Mouse (Mus musculus): ENCODE results near the gene Asprv1. TPM values are rescaled to one million over a fixed set of nuclear protein-coding genes. Genes with fewer than 3 reads are reported as not detected.

The Asprv1 gene
- polyA plus RNA-seq, 1 experiment from 2014 or later: 0.92 TPM

- H3K36me3 ChIP-seq (ENCODE audit: control insufficient read depth, insufficient read depth): no peaks in the 10 kb centered on the region
- WGBS: 66% methylated on average over 2 of the region's 2 CpGs
- no peaks in the 10 kb centered on the region for H3K9me3 ChIP-seq (ENCODE audit: control insufficient read depth, low read length)
- no peaks in the 10 kb centered on the region for H3K4me1 ChIP-seq (replicated peaks; ENCODE audit: control insufficient read depth, insufficient read depth, low read length)
- H3K27me3 ChIP-seq (replicated peaks; ENCODE audit: control insufficient read depth, insufficient read depth, low read length): no peaks in the 10 kb centered on the region
- no peak overlapping the region for H3K27ac ChIP-seq (ENCODE audit: low read length)
- H3K4me3 ChIP-seq (replicated peaks; ENCODE audit: low read length): no peak overlapping the region
- no peak for ATAC-seq
- no peak overlapping the region for H3K9ac ChIP-seq (replicated peaks; ENCODE audit: low read depth, low read length)
- H3K4me2 ChIP-seq (ENCODE audit: low read length): no peak overlapping the region
These were observed 9.9 kb downstream of the Asprv1 start for GRCm38 (mm10) chr6:86637860-86638259.

GRCm38 (mm10) chr6:86638434-86638833 is 10.5 kb downstream of the Asprv1 start:
- Histone ChIP-seq H3K27me3 (replicated peaks; ENCODE audit: control insufficient read depth, insufficient read depth, low read length) (no peaks in the 10 kb centered on the region), H3K4me2 (ENCODE audit: low read length) (no peak overlapping the region), H3K9ac (replicated peaks; ENCODE audit: low read depth, low read length) (no peak overlapping the region), H3K4me1 (replicated peaks; ENCODE audit: control insufficient read depth, insufficient read depth, low read length) (no peaks in the 10 kb centered on the region), H3K9me3 (ENCODE audit: control insufficient read depth, low read length) (no peaks in the 10 kb centered on the region), H3K27ac (ENCODE audit: low read length) (no peak overlapping the region), H3K4me3 (replicated peaks; ENCODE audit: low read length) (no peak overlapping the region), H3K36me3 (ENCODE audit: control insufficient read depth, insufficient read depth) (no peaks in the 10 kb centered on the region)
- 11% methylated on average over 2 of the region's 2 CpGs for WGBS
- ATAC-seq: peak; percentile 43; the same call in 1 of the 2 replicates

GRCm38 (mm10) chr6:86639180-86640160 is 11.5 kb downstream of the Asprv1 start:
- WGBS: 82% methylated on average over 18 of the region's 18 CpGs
- H3K4me1 ChIP-seq (replicated peaks; ENCODE audit: control insufficient read depth, insufficient read depth, low read length): no peaks in the 10 kb centered on the region

GRCm38 (mm10) chr6:86640161-86640560 is 12.2 kb downstream of the Asprv1 start:
- H3K27ac ChIP-seq (ENCODE audit: low read length): no peak overlapping the region
- WGBS: 72% methylated on average over 3 of the region's 3 CpGs
- no peak overlapping the region for H3K4me2 ChIP-seq (ENCODE audit: low read length)
- no peak overlapping the region for H3K4me3 ChIP-seq (replicated peaks; ENCODE audit: low read length)
- H3K9me3 ChIP-seq (ENCODE audit: control insufficient read depth, low read length): no peaks in the 10 kb centered on the region
- H3K9ac ChIP-seq (replicated peaks; ENCODE audit: low read depth, low read length): no peak overlapping the region
- no peaks in the 10 kb centered on the region for H3K4me1 ChIP-seq (replicated peaks; ENCODE audit: control insufficient read depth, insufficient read depth, low read length)
- no peaks in the 10 kb centered on the region for H3K36me3 ChIP-seq (ENCODE audit: control insufficient read depth, insufficient read depth)
- no peak for ATAC-seq
- no peaks in the 10 kb centered on the region for H3K27me3 ChIP-seq (replicated peaks; ENCODE audit: control insufficient read depth, insufficient read depth, low read length)

More at GRCm38 (mm10) chr6:86639180-86640160, 11.5 kb downstream of the Asprv1 start:
- Histone ChIP-seq H3K27me3 (replicated peaks; ENCODE audit: control insufficient read depth, insufficient read depth, low read length) (no peaks in the 10 kb centered on the region), H3K27ac (ENCODE audit: low read length) (no peak overlapping the region), H3K9me3 (ENCODE audit: control insufficient read depth, low read length) (no peaks in the 10 kb centered on the region), H3K4me3 (replicated peaks; ENCODE audit: low read length) (no peak overlapping the region), H3K36me3 (ENCODE audit: control insufficient read depth, insufficient read depth) (no peaks in the 10 kb centered on the region), H3K4me2 (ENCODE audit: low read length) (no peak overlapping the region), H3K9ac (replicated peaks; ENCODE audit: low read depth, low read length) (no peak overlapping the region)
- no peak for ATAC-seq

GRCm38 (mm10) chr6:86640776-86641175 is 12.8 kb downstream of the Asprv1 start:
- no peaks in the 10 kb centered on the region for H3K4me1 ChIP-seq (replicated peaks; ENCODE audit: control insufficient read depth, insufficient read depth, low read length)
- H3K9me3 ChIP-seq (ENCODE audit: control insufficient read depth, low read length): no peaks in the 10 kb centered on the region
- no peak overlapping the region for H3K4me3 ChIP-seq (replicated peaks; ENCODE audit: low read length)
- H3K27ac ChIP-seq (ENCODE audit: low read length): no peak overlapping the region
- H3K27me3 ChIP-seq (replicated peaks; ENCODE audit: control insufficient read depth, insufficient read depth, low read length): no peaks in the 10 kb centered on the region
- no peak overlapping the region for H3K9ac ChIP-seq (replicated peaks; ENCODE audit: low read depth, low read length)
- no peak overlapping the region for H3K4me2 ChIP-seq (ENCODE audit: low read length)
- no peaks in the 10 kb centered on the region for H3K36me3 ChIP-seq (ENCODE audit: control insufficient read depth, insufficient read depth)
- WGBS: 86% methylated on average over 8 of the region's 8 CpGs
- no peak for ATAC-seq

- Histone ChIP-seq H3K9ac (replicated peaks; ENCODE audit: low read depth, low read length) (no peak overlapping the region), H3K4me2 (ENCODE audit: low read length) (no peak overlapping the region), H3K4me1 (replicated peaks; ENCODE audit: control insufficient read depth, insufficient read depth, low read length) (no peaks in the 10 kb centered on the region), H3K27me3 (replicated peaks; ENCODE audit: control insufficient read depth, insufficient read depth, low read length) (no peaks in the 10 kb centered on the region), H3K4me3 (replicated peaks; ENCODE audit: low read length) (no peak overlapping the region), H3K36me3 (ENCODE audit: control insufficient read depth, insufficient read depth) (no peaks in the 10 kb centered on the region), H3K9me3 (ENCODE audit: control insufficient read depth, low read length) (no peaks in the 10 kb centered on the region), H3K27ac (ENCODE audit: low read length) (no peak overlapping the region)
- 48% methylated on average over 8 of the region's 8 CpGs for WGBS
- no peak for ATAC-seq
These were observed 13.8 kb downstream of the Asprv1 start for GRCm38 (mm10) chr6:86641716-86642115.

GRCm38 (mm10) chr6:86644775-86645400 is 16.9 kb downstream of the Asprv1 start:
- ATAC-seq: no peak
- no peaks in the 10 kb centered on the region for H3K9me3 ChIP-seq (ENCODE audit: control insufficient read depth, low read length)
- H3K27me3 ChIP-seq (replicated peaks; ENCODE audit: control insufficient read depth, insufficient read depth, low read length): no peaks in the 10 kb centered on the region
- no peak overlapping the region for H3K4me3 ChIP-seq (replicated peaks; ENCODE audit: low read length)
- no peak overlapping the region for H3K27ac ChIP-seq (ENCODE audit: low read length)
- no peaks in the 10 kb centered on the region for H3K4me1 ChIP-seq (replicated peaks; ENCODE audit: control insufficient read depth, insufficient read depth, low read length)
- H3K36me3 ChIP-seq (ENCODE audit: control insufficient read depth, insufficient read depth): peaks cover 10% of the 10 kb centered on the region
- H3K4me2 ChIP-seq (ENCODE audit: low read length): no peak overlapping the region
- no peak overlapping the region for H3K9ac ChIP-seq (replicated peaks; ENCODE audit: low read depth, low read length)
- WGBS: 85% methylated on average over 3 of the region's 3 CpGs

- Histone ChIP-seq H3K9ac (replicated peaks; ENCODE audit: low read depth, low read length) (no peak overlapping the region), H3K4me1 (replicated peaks; ENCODE audit: control insufficient read depth, insufficient read depth, low read length) (no peaks in the 10 kb centered on the region), H3K4me2 (ENCODE audit: low read length) (no peak overlapping the region), H3K27ac (ENCODE audit: low read length) (no peak overlapping the region), H3K27me3 (replicated peaks; ENCODE audit: control insufficient read depth, insufficient read depth, low read length) (no peaks in the 10 kb centered on the region), H3K9me3 (ENCODE audit: control insufficient read depth, low read length) (no peaks in the 10 kb centered on the region), H3K36me3 (ENCODE audit: control insufficient read depth, insufficient read depth) (peaks cover 11% of the 10 kb centered on the region), H3K4me3 (replicated peaks; ENCODE audit: low read length) (no peak overlapping the region)
- ATAC-seq: no peak
- 81% methylated on average over 4 of the region's 4 CpGs for WGBS
These were observed 17.6 kb downstream of the Asprv1 start for GRCm38 (mm10) chr6:86645551-86645950.

- H3K9ac ChIP-seq (replicated peaks; ENCODE audit: low read depth, low read length): no peak overlapping the region
- no peaks in the 10 kb centered on the region for H3K9me3 ChIP-seq (ENCODE audit: control insufficient read depth, low read length)
- H3K4me2 ChIP-seq (ENCODE audit: low read length): no peak overlapping the region
- H3K36me3 ChIP-seq (ENCODE audit: control insufficient read depth, insufficient read depth): peaks cover 11% of the 10 kb centered on the region
- no peaks in the 10 kb centered on the region for H3K4me1 ChIP-seq (replicated peaks; ENCODE audit: control insufficient read depth, insufficient read depth, low read length)
- H3K27ac ChIP-seq (ENCODE audit: low read length): no peak overlapping the region
- no peak overlapping the region for H3K4me3 ChIP-seq (replicated peaks; ENCODE audit: low read length)
- no peak for ATAC-seq
- WGBS: 83% methylated on average over 7 of the region's 7 CpGs
- no peaks in the 10 kb centered on the region for H3K27me3 ChIP-seq (replicated peaks; ENCODE audit: control insufficient read depth, insufficient read depth, low read length)
These were observed 18.2 kb downstream of the Asprv1 start for GRCm38 (mm10) chr6:86646143-86646542.
